Mouse (Mus musculus) lung, embryonic 16.5 days (tissue): ENCODE measurements around the gene Camk2g. TPM values are rescaled to one million over a fixed set of nuclear protein-coding genes. Genes with fewer than 3 reads are reported as not detected.

Experiments
- ATAC-seq: fragments of 200-750 bp; cut with Nextera tagmentation; 2 replicates; pipeline ENCODE4 v1.8.0; 2017; ENCODE audit warnings: low read depth, mild to moderate bottlenecking, moderate library complexity
- H3K27ac ChIP-seq: fragments of 300-500 bp; sonication (generic); 2 replicates; pipeline ENCODE4 v1.5.1; 2014; ENCODE audit warnings: mild to moderate bottlenecking, control low read depth, low read length
- H3K27me3 ChIP-seq: fragments of 300-500 bp; sonication (generic); 2 replicates; pipeline ENCODE4 v1.6.1; 2014; ENCODE audit warnings: low read depth, low read length, mixed read lengths; ENCODE audit not compliant: control insufficient read depth, insufficient read depth
- H3K36me3 ChIP-seq: fragments of 300-500 bp; sonication (generic); 2 replicates; pipeline ENCODE4 v1.6.1; 2014; ENCODE audit warnings: low read length; ENCODE audit not compliant: control insufficient read depth, insufficient read depth
- H3K4me1 ChIP-seq: fragments of 300-500 bp; sonication (generic); replicated peaks from 2 replicates; pipeline ENCODE4 v1.6.1; 2014; ENCODE audit warnings: low read length, mixed read lengths; ENCODE audit not compliant: control insufficient read depth, insufficient read depth
- H3K4me2 ChIP-seq: fragments of 300-500 bp; sonication (generic); 2 replicates; pipeline ENCODE4 v1.6.1; 2014; ENCODE audit warnings: low read depth, low read length, control low read depth
- H3K4me3 ChIP-seq: fragments of 300-500 bp; sonication (generic); 2 replicates; pipeline ENCODE4 v1.5.1; 2014; ENCODE audit warnings: mild to moderate bottlenecking, low read length, control low read depth
- H3K9ac ChIP-seq: fragments of 300-500 bp; sonication (generic); 2 replicates; pipeline ENCODE4 v1.6.1; 2014; ENCODE audit warnings: low read length, control low read depth
- H3K9me3 ChIP-seq: fragments of 300-500 bp; sonication (generic); 2 replicates; pipeline ENCODE4 v1.6.1; 2016; ENCODE audit warnings: low read length; ENCODE audit not compliant: control insufficient read depth
- WGBS: fragments of 180-500 bp; shearing (Covaris S2); extraction: QIAGEN DNeasy Blood & Tissue Kit; methylation state at CpG from one replicate; pipeline ENCODE4 v1.1.7; 2014; 5-methylcytosine and 5-hydroxymethylcytosine counted together
- polyA plus RNA-seq: library from polyadenylated mRNA; unstranded; fragments of >200 nt; fragmentation: Nextera tagmentation; extraction: Ambion mirVana; gene quantifications from 2 replicates; pipeline ENCODE4 v1.2.1, GENCODE M21; 2015

Gene Camk2g
- polyA plus RNA-seq, 1 experiment from 2014 or later, result 37.0 TPM

DNA sequence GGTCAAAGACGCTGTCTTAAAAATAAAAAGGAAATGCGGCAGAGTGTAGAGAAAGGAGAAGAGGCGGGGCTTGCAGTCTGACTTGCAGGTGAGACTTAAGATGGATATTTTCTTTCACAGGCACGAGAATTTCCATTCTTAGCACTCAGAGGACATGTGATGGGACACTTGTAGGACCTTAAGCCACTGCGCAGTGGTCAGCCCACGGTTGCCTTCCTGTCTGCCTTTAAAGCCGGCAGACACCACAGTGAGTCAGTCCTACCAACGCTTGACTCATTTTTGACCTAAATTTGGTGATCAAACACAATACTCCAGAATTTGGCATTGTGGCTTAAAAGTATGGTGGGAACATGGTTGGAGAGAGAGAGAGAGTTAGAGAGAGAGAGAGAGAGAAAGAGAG lies 17.3 kb upstream of the Camk2g start:
- Histone ChIP-seq H3K4me3 (no peak overlapping the region), H3K36me3 (no peaks in the 10 kb centered on the region), H3K4me2 (no peak overlapping the region), H3K27ac (no peak overlapping the region), H3K9me3 (no peaks in the 10 kb centered on the region), H3K4me1 (peaks cover under 1% of the 10 kb centered on the region), H3K9ac (no peak overlapping the region), H3K27me3 (no peaks in the 10 kb centered on the region)
- WGBS, result 77% methylated on average over 8 of the region's 8 CpGs
- no peak for ATAC-seq

DNA sequence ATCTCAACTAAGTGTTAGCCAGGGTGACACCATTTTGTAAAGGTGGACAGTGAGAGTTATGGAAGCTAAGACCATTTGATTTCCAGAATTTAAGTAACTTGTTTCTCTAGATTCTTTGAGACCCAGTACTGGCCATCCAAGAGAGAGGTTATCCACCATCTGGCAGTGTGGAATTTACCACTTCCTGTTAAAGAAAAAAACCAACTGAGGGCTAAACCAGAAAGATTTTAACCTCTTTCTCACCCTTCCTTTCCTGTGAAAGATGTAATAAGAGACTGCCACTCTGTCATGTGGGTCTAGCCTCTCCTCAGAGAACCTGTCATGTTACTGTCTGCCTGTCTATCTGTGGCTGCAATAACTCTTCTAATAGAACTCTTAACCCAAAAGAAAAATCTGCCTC lies 15.9 kb upstream of the Camk2g start:
- H3K4me1 ChIP-seq, result peaks cover 15% of the 10 kb centered on the region
- no peak overlapping the region for H3K27ac ChIP-seq
- ATAC-seq, result no peak
- no peak overlapping the region for H3K4me2 ChIP-seq
- no peaks in the 10 kb centered on the region for H3K27me3 ChIP-seq
- no peaks in the 10 kb centered on the region for H3K9me3 ChIP-seq
- H3K9ac ChIP-seq, result no peak overlapping the region
- no peak overlapping the region for H3K4me3 ChIP-seq
- no peaks in the 10 kb centered on the region for H3K36me3 ChIP-seq

DNA sequence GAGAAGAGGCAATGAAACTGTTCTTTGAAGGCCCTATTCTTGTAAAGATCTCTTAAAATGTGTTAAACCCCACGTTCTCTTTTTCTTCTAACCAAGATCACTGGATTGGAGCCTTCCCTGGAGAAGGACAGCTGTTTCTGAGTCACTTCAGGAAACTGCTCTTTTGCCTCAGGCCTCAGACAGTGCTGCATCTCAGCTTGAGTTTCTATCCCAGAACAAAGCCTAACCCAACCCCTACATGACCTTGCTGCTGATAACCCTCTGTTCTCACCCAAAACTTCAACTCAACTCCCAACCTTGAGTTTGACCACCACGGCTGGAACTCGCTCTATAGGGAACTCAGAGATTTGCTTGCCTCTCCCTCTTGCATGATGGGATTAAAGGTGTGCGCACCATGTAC lies 15.5 kb upstream of the Camk2g start:
- Histone ChIP-seq H3K4me2 (no peak overlapping the region), H3K4me3 (no peak overlapping the region), H3K36me3 (no peaks in the 10 kb centered on the region), H3K9me3 (no peaks in the 10 kb centered on the region), H3K27me3 (no peaks in the 10 kb centered on the region), H3K27ac (no peak overlapping the region), H3K9ac (no peak overlapping the region), H3K4me1 (peaks cover 19% of the 10 kb centered on the region)
- ATAC-seq, result no peak
- WGBS, result 82% methylated on average over 4 of the region's 4 CpGs

DNA sequence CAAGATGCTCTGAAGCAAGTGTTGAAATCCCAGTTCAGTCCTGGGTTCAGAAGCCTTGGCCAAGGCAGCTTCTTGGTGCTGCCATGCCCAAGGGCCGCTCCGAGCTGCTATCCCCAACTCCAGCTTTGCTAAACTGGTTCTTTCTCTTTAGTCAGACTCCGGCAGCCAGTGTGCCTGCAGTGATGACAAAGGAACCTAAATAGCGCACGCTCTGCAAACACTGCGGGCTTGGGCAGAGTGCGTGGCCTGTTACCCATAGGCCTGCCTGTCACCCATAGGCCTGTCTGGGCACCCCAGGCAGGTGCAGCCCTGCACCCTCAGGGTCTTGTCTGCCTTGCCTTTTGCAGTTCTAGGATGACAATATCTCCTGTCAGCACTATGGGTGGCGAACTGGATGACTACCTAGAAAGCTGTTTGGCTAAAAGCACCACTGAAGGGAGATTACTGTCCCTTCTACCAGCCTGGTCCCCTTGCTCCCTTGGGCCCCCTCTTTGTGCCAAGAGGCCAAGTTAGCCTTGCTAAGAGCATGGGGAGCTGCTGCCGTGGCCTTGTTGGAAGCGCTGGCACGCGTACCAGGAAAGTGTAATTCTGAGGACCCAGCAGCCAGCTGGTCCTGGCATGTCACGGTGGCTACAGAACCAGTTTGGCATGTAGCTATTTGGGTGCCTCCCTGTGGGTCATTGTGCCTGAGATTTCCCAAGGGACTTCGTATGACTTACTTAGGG lies 12.4 kb upstream of the Camk2g start:
- H3K36me3 ChIP-seq, result no peaks in the 10 kb centered on the region
- H3K4me3 ChIP-seq, result no peak overlapping the region
- no peak for ATAC-seq
- H3K9me3 ChIP-seq, result no peaks in the 10 kb centered on the region
- H3K27ac ChIP-seq, result peak overlapping the region; percentile 84; the same call in 1 of the 2 replicates
- no peaks in the 10 kb centered on the region for H3K27me3 ChIP-seq
- H3K4me1 ChIP-seq, result peaks cover 26% of the 10 kb centered on the region
- no peak overlapping the region for H3K9ac ChIP-seq
- H3K4me2 ChIP-seq, result no peak overlapping the region
- WGBS, result 69% methylated on average over 14 of the region's 14 CpGs

DNA sequence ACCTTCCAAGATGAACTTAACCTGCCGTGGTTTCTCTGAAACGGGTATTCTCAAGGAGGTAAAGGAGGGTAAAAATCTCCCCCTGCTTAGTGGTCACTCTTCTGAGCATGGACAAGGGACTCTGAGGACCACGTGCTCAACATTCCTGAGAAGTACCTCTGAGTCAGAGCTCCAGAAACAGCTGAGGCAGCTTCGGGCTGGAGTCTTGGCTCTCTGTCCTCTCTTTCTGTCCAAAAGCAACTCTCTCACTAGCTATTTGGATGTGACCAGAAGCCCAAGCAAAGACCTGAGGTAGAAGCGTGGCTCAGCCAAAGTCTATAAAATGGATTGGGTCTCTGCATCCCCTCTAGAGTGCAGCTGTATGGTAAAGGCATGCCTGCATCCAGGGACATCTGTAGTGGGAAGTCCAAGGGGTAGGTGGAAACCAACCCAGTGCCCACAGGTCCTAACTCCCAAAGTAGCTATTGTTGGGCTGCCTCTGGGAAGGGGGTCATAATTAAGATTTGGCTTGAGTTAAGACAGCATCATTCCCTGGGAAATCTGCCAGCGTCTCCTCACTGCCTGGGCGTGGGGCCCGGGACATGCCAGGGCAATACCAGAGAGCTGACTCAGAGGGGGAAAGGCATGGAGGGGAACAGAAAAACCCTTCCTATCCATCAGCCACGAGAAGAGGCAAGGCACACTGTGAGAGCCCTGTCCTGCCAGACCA lies 11.2 kb upstream of the Camk2g start:
- H3K4me2 ChIP-seq, result 0 out of 2 replicates have a peak overlapping the region, but pooled peaks have one; percentile 24
- no peaks in the 10 kb centered on the region for H3K9me3 ChIP-seq
- WGBS, result 31% methylated on average over 9 of the region's 9 CpGs
- H3K4me1 ChIP-seq, result peaks cover 26% of the 10 kb centered on the region
- H3K27ac ChIP-seq, result peak overlapping the region; percentile 84
- no peaks in the 10 kb centered on the region for H3K27me3 ChIP-seq
- no peak overlapping the region for H3K4me3 ChIP-seq
- no peaks in the 10 kb centered on the region for H3K36me3 ChIP-seq
- no peak overlapping the region for H3K9ac ChIP-seq
- ATAC-seq, result peak; percentile 85

DNA sequence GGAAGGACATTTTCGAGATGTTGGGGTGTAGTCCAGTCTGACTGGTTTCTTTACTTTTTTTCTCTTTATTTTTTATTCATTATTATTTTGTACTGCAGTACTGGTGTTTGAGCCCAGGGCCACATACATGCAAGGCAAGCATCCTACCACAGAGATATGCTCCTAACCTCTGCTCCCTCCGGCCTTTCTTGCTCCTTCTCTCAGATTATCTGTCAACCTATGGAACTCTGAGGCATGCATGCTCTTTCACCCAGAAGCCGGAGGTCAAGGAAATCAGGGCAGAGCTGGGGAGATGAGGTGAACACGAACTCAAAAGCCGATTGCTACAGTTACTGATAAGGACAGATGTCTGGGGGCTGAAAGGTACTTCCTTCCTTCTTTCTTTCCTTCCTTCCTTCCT lies 10.6 kb upstream of the Camk2g start:
- Histone ChIP-seq H3K4me2 (no peak overlapping the region), H3K27ac (peak overlapping the region; percentile 5; the same call in 1 of the 2 replicates), H3K4me1 (peaks cover 26% of the 10 kb centered on the region), H3K9me3 (no peaks in the 10 kb centered on the region), H3K36me3 (no peaks in the 10 kb centered on the region), H3K27me3 (no peaks in the 10 kb centered on the region), H3K9ac (no peak overlapping the region), H3K4me3 (no peak overlapping the region)
- ATAC-seq, result no peak
- WGBS, result 49% methylated on average over 5 of the region's 5 CpGs

DNA sequence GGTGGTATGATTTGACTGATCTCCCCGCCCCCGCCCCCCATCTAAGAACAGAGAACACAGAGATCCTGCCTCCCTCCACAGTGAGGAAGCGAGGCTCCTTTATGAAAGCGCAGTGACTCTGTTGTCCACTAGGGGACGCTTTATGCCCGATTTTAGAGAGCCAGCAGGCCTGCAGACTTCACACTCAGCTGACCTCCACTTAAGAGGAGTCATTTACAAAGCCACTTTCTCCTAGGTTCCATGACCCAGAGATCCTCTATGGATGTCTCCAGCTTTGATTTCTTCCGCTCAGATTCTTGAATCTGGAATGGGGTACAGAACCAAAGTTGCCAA lies 9.7 kb upstream of the Camk2g start:
- peak; percentile 37 for ATAC-seq
- Histone ChIP-seq H3K9me3 (no peaks in the 10 kb centered on the region), H3K9ac (no peak overlapping the region), H3K36me3 (no peaks in the 10 kb centered on the region), H3K27me3 (no peaks in the 10 kb centered on the region), H3K4me1 (peaks cover 26% of the 10 kb centered on the region), H3K4me3 (no peak overlapping the region), H3K4me2 (no peak overlapping the region), H3K27ac (no peak overlapping the region)
- 7% methylated on average over 7 of the region's 7 CpGs for WGBS

DNA sequence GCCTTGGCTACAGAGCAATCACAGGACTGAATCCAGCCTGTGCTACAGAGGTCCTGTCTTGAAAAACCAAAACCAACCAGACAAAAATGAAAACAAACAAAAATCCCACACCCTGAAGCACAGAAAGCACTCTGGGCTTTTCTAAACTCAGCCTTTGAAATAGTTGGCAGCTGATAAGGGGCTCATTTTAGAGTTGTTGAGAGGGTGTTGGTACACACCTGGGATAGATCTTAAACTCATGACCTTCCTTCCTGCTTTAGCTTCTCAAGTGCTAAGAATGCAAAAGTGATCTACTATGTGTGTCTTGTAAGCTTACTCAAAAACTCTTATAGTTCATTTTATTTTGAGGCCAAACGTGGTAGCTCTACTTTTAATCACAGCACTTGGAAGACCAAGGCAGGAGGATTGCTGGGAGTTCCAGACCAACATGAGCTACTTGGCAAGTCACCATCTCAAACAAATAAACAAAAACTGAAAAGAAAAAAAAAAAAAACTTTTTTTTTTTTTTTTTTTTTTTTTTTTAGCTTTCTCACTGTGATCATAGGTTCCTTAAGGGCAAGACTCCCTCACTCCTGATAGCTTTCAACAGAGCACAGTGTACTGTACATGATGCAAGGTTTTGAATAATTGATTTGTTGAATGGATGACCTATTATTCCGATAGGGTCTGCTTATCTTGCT lies 9.2 kb upstream of the Camk2g start:
- Histone ChIP-seq H3K4me2 (no peak overlapping the region), H3K27ac (no peak overlapping the region), H3K36me3 (no peaks in the 10 kb centered on the region), H3K9me3 (no peaks in the 10 kb centered on the region), H3K4me1 (peaks cover 26% of the 10 kb centered on the region), H3K27me3 (no peaks in the 10 kb centered on the region), H3K4me3 (no peak overlapping the region), H3K9ac (no peak overlapping the region)
- peak; percentile 26; the same call in 1 of the 2 replicates for ATAC-seq
- 16% methylated on average over 2 of the region's 2 CpGs for WGBS

DNA sequence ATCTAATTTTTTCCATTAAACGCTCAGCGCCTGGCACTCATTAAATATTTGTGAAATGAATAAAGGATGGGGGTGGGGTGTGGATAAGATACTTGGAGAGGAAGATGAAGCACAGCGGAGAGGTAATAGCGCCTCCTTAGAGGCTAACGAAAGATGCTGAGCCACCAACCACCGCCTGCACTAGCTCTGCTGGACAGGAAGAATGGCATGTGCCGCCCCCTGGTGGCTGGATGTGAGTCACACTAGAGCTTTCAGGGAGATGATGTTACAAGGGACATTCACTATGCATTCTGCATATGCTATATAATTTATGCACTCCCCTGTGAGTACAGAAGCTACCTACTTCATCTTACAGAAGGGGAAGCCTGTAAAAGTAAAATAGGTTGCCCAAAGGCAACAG lies 4.9 kb upstream of the Camk2g start:
- H3K27ac ChIP-seq, result no peak overlapping the region
- H3K36me3 ChIP-seq, result no peaks in the 10 kb centered on the region
- no peak overlapping the region for H3K4me2 ChIP-seq
- no peaks in the 10 kb centered on the region for H3K9me3 ChIP-seq
- H3K4me3 ChIP-seq, result no peak overlapping the region
- no peaks in the 10 kb centered on the region for H3K27me3 ChIP-seq
- ATAC-seq, result no peak
- no peak overlapping the region for H3K9ac ChIP-seq
- peaks cover 2% of the 10 kb centered on the region for H3K4me1 ChIP-seq
- whole genome bisulfite sequencing, result 10% methylated on average over 7 of the region's 7 CpGs
